Mouse (Mus musculus) midbrain, postnatal 0 days (tissue): Measurements from ENCODE around the gene Pmpca. TPM values are rescaled to one million over a fixed set of nuclear protein-coding genes. Genes with fewer than 3 reads are reported as not detected.

ENCODE experiments used
- ATAC-seq: fragments of 200-750 bp; cut with Nextera tagmentation; 2 replicates; pipeline ENCODE4 v1.8.0; 2017; ENCODE audit warnings: moderate number of reproducible peaks, mild to moderate bottlenecking, moderate TSS enrichment, moderate library complexity; ENCODE audit not compliant: low FRiP score
- DNase-seq: peaks from one replicate; pipeline ENCODE4 v3.0.0-alpha.2; 2015; ENCODE audit warnings: low spot score
- H3K27ac ChIP-seq: fragments of 300-500 bp; sonication (generic); 2 replicates; pipeline ENCODE4 v1.5.1; 2014; ENCODE audit warnings: low read depth, mild to moderate bottlenecking, low read length, mixed read lengths
- H3K27me3 ChIP-seq: fragments of 300-500 bp; sonication (generic); 2 replicates; pipeline ENCODE4 v1.6.1; 2014; ENCODE audit warnings: low read length, control low read depth, mixed read lengths; ENCODE audit not compliant: insufficient read depth
- H3K36me3 ChIP-seq: fragments of 300-500 bp; sonication (generic); 2 replicates; pipeline ENCODE4 v1.6.1; 2014; ENCODE audit warnings: low read length, control low read depth, mixed read lengths; ENCODE audit not compliant: insufficient read depth
- H3K4me1 ChIP-seq: fragments of 300-500 bp; sonication (generic); 2 replicates; pipeline ENCODE4 v1.6.1; 2014; ENCODE audit warnings: mild to moderate bottlenecking, control low read depth, antibody characterized with exemption, low read length, mixed read lengths; ENCODE audit not compliant: insufficient read depth
- H3K4me2 ChIP-seq: fragments of 300-500 bp; sonication (generic); 2 replicates; pipeline ENCODE4 v1.6.1; 2014; ENCODE audit warnings: low read depth, mild to moderate bottlenecking, low read length, mixed read lengths; ENCODE audit not compliant: poor library complexity, severe bottlenecking
- H3K4me3 ChIP-seq: fragments of 300-500 bp; sonication (generic); 2 replicates; pipeline ENCODE4 v1.5.1; 2014; ENCODE audit warnings: low read depth, mild to moderate bottlenecking, low read length, moderate library complexity
- H3K9ac ChIP-seq: fragments of 300-500 bp; sonication (generic); replicated peaks from 2 replicates; pipeline ENCODE4 v1.6.1; 2014; ENCODE audit warnings: mild to moderate bottlenecking, low read length, moderate library complexity, mixed read lengths; ENCODE audit not compliant: poor library complexity, severe bottlenecking
- H3K9me3 ChIP-seq: fragments of 300-500 bp; sonication (generic); 2 replicates; pipeline ENCODE4 v1.6.1; 2016; ENCODE audit warnings: low read length, control low read depth
- CTCF ChIP-seq: IDR thresholded peaks from 2 replicates; pipeline ENCODE4 v1.5.1; 2016; ENCODE audit warnings: antibody characterized with exemption, mild to moderate bottlenecking
- whole genome bisulfite sequencing: fragments of 180-500 bp; shearing (Covaris S2); extraction: QIAGEN DNeasy Blood & Tissue Kit; methylation state at CpG from one replicate; pipeline ENCODE4 v1.1.7; 2014; 5-methylcytosine and 5-hydroxymethylcytosine counted together
- polyA plus RNA-seq: library from polyadenylated mRNA; unstranded; fragments of >200 nt; fragmentation: Nextera tagmentation; extraction: Ambion mirVana; gene quantifications from 2 replicates; pipeline ENCODE4 v1.2.1, GENCODE M21; 2015
- total RNA-seq: library from RNA; depleted of rRNA; stranded (reverse); fragments of >200 nt; gene quantifications from 2 replicates; pipeline ENCODE4 v1.2.3, GENCODE M21; 2014

Gene Pmpca
- total and polyA plus RNA-seq, 2 experiments from 2014 or later = 64.8 to 85.1 TPM

GRCm38 (mm10) chr2:26351358-26352290, 37.5 kb upstream of the Pmpca start, which contains the start of gene Dnlz:
Dnlz (minus strand) TSS chr2:26352110.
- DNase-seq (peak; percentile 95), ATAC-seq (peak; percentile 87)
- Histone ChIP-seq H3K9ac (peak within 1 kb of the TSS; percentile 97), H3K4me3 (peak within 1 kb of the TSS; percentile 92), H3K27me3 (no peaks in the 10 kb centered on the region), H3K4me1 (peaks cover 9% of the 10 kb centered on the region), H3K4me2 (peak within 1 kb of the TSS; percentile 94), H3K36me3 (peaks cover 34% of the 10 kb centered on the region), H3K9me3 (no peaks in the 10 kb centered on the region), H3K27ac (peak within 1 kb of the TSS; percentile 93)
- 2% methylated on average over 62 of the region's 62 CpGs for WGBS
- TF ChIP-seq CTCF = peak; percentile 82

- H3K4me2 ChIP-seq = peak overlapping the region; percentile 94
- no peaks in the 10 kb centered on the region for H3K9me3 ChIP-seq
- H3K9ac ChIP-seq = peak overlapping the region; percentile 97
- no peak for TF ChIP-seq CTCF
- peaks cover 9% of the 10 kb centered on the region for H3K4me1 ChIP-seq
- peak; percentile 35; the same call in 1 of the 2 replicates for ATAC-seq
- H3K4me3 ChIP-seq = peak overlapping the region; percentile 92
- WGBS = 3% methylated on average over 35 of the region's 36 CpGs
- H3K36me3 ChIP-seq = peaks cover 26% of the 10 kb centered on the region
- H3K27me3 ChIP-seq = no peaks in the 10 kb centered on the region
- DNase-seq = no peak
- peak overlapping the region; percentile 93 for H3K27ac ChIP-seq
Measured at GRCm38 (mm10) chr2:26352291-26352910, 36.7 kb upstream of the Pmpca start.

GRCm38 (mm10) chr2:26353066-26353980, 35.8 kb upstream of the Pmpca start:
- H3K4me1 ChIP-seq = peaks cover 9% of the 10 kb centered on the region
- peak overlapping the region; percentile 94 for H3K4me2 ChIP-seq
- H3K27ac ChIP-seq = peak overlapping the region; percentile 93
- WGBS = 95% methylated on average over 11 of the region's 11 CpGs
- H3K27me3 ChIP-seq = no peaks in the 10 kb centered on the region
- H3K9ac ChIP-seq = peak overlapping the region; percentile 97
- ATAC-seq (no peak), DNase-seq (no peak)
- TF ChIP-seq CTCF = no peak
- peak overlapping the region; percentile 92 for H3K4me3 ChIP-seq
- peaks cover 17% of the 10 kb centered on the region for H3K36me3 ChIP-seq
- no peaks in the 10 kb centered on the region for H3K9me3 ChIP-seq

- Histone ChIP-seq H3K36me3 (peaks cover 6% of the 10 kb centered on the region), H3K27me3 (no peaks in the 10 kb centered on the region), H3K9me3 (no peaks in the 10 kb centered on the region), H3K4me2 (no peak overlapping the region), H3K9ac (no peak overlapping the region), H3K4me1 (peaks cover 9% of the 10 kb centered on the region), H3K27ac (no peak overlapping the region), H3K4me3 (no peak overlapping the region)
- WGBS = 97% methylated on average over 4 of the region's 4 CpGs
- ATAC-seq = no peak
- no peak for DNase-seq
- TF ChIP-seq CTCF = no peak
Measured at GRCm38 (mm10) chr2:26354401-26354800, 34.7 kb upstream of the Pmpca start.

GRCm38 (mm10) chr2:26356231-26356630, 32.9 kb upstream of the Pmpca start:
- Histone ChIP-seq H3K4me2 (no peak overlapping the region), H3K9me3 (no peaks in the 10 kb centered on the region), H3K4me1 (peaks cover under 1% of the 10 kb centered on the region; the same call in 1 of the 2 replicates), H3K27me3 (no peaks in the 10 kb centered on the region), H3K27ac (no peak overlapping the region), H3K36me3 (no peaks in the 10 kb centered on the region), H3K9ac (no peak overlapping the region), H3K4me3 (no peak overlapping the region)
- ATAC-seq (no peak), DNase-seq (no peak)
- WGBS = 87% methylated on average over 4 of the region's 4 CpGs
- no peak for TF ChIP-seq CTCF
